Mouse (Mus musculus): ENCODE results near the gene Mmd.

Mmd gene

GRCm38 (mm10) chr11:90249025-90249650 lies at the start of gene Mmd:
Gene Mmd (plus strand): TSS chr11:90249456.
- peak; percentile 100 for DNase-seq

GRCm38 (mm10) chr11:90200826-90201225 lies 48.4 kb upstream of the Mmd start:
- DNase-seq, result no peak

GRCm38 (mm10) chr11:90214246-90214645 lies 35.0 kb upstream of the Mmd start:
- no peak for DNase-seq

- DNase-seq, result peak; percentile 82
Observed at GRCm38 (mm10) chr11:90220022-90220645, 29.1 kb upstream of the Mmd start.

GRCm38 (mm10) chr11:90220750-90221149 lies 28.5 kb upstream of the Mmd start:
- DNase-seq, result no peak

GRCm38 (mm10) chr11:90224914-90225470 lies 24.3 kb upstream of the Mmd start:
- DNase-seq, result peak; percentile 95

- no peak for DNase-seq
Observed at GRCm38 (mm10) chr11:90227000-90227922, 22.0 kb upstream of the Mmd start.

GRCm38 (mm10) chr11:90228251-90228949 lies 20.9 kb upstream of the Mmd start:
- peak; percentile 63 for DNase-seq

- DNase-seq, result peak; percentile 70
Observed at GRCm38 (mm10) chr11:90229800-90230199, 19.5 kb upstream of the Mmd start.

- peak; percentile 91 for DNase-seq
Observed at GRCm38 (mm10) chr11:90230671-90231070, 18.6 kb upstream of the Mmd start.

- DNase-seq, result peak; percentile 7
Observed at GRCm38 (mm10) chr11:90231631-90232030, 17.6 kb upstream of the Mmd start.

- DNase-seq, result peak; percentile 23
Observed at GRCm38 (mm10) chr11:90232685-90233084, 16.6 kb upstream of the Mmd start.

- DNase-seq, result no peak
Observed at GRCm38 (mm10) chr11:90235221-90235620, 14.0 kb upstream of the Mmd start.

- peak; percentile 65 for DNase-seq
Observed at GRCm38 (mm10) chr11:90237616-90238015, 11.6 kb upstream of the Mmd start.

- peak; percentile 18 for DNase-seq
Observed at GRCm38 (mm10) chr11:90238657-90239056, 10.6 kb upstream of the Mmd start.

- DNase-seq, result peak; percentile 91
Observed at GRCm38 (mm10) chr11:90240652-90241330, 8.5 kb upstream of the Mmd start.

- peak; percentile 39 for DNase-seq
Observed at GRCm38 (mm10) chr11:90241874-90242273, 7.4 kb upstream of the Mmd start.

- no peak for DNase-seq
Observed at GRCm38 (mm10) chr11:90243300-90243699, 6.0 kb upstream of the Mmd start.

GRCm38 (mm10) chr11:90245630-90246029 lies 3.6 kb upstream of the Mmd start:
- no peak for DNase-seq

- no peak for DNase-seq
Observed at GRCm38 (mm10) chr11:90246676-90247075, 2.6 kb upstream of the Mmd start.

GRCm38 (mm10) chr11:90247793-90248192 lies 1.5 kb upstream of the Mmd start:
- DNase-seq, result no peak

GRCm38 (mm10) chr11:90249701-90250141 lies 465 bp downstream of the Mmd start:
- DNase-seq, result no peak
